Mouse (Mus musculus): ENCODE measurements around the gene Exoc3. TPM values are rescaled to one million over a fixed set of nuclear protein-coding genes. Genes with fewer than 3 reads are reported as not detected.

Gene Exoc3
- polyA plus RNA-seq, 1 experiment from 2014 or later: 101 TPM

DNA sequence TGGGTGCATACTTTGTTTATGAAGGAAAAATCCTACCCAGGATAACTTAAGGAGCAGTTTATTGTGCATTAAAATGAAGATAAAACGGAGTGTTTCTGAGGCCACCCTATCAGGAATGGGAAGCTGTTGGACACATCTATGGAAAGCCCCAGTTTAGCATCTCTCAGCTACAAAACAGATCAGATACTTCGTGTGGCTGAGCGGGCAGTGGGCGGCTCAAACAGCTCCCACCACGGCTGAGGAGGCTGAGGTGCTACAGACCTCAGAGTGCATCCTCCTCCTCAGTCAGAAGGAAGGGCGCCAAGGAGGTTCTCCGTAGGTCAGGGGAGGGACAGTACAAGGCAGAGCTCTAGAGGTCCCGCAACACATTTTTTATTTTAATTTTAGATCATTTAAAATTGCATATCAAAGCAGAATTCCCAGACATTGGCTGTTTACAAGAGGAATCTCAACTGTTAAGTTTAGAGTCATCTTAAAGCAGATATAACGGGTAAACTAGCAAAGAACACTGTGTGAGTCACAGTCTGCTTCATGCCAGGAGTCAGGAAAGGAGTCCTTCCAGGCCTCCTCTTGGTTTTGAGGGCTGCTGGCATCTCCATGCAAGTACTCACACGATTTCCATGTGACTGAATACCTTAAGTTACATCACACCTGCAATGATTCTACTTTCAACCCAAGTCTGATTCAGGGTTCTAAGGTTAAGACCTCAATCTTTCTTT is 38.9 kb downstream of the Exoc3 start:
- H3K27me3 ChIP-seq: no peaks in the 10 kb centered on the region
- 87% methylated on average over 10 of the region's 10 CpGs for WGBS
- H3K9me3 ChIP-seq: no peaks in the 10 kb centered on the region
- H3K27ac ChIP-seq (replicated peaks): no peak overlapping the region
- no peak overlapping the region for H3K4me2 ChIP-seq
- H3K4me3 ChIP-seq: no peak overlapping the region
- peaks cover 60% of the 10 kb centered on the region for H3K36me3 ChIP-seq
- no peak overlapping the region for H3K9ac ChIP-seq
- ATAC-seq (ENCODE audit: low read depth): no peak
- peaks cover 12% of the 10 kb centered on the region; the same call in 1 of the 2 replicates for H3K4me1 ChIP-seq (replicated peaks)

DNA sequence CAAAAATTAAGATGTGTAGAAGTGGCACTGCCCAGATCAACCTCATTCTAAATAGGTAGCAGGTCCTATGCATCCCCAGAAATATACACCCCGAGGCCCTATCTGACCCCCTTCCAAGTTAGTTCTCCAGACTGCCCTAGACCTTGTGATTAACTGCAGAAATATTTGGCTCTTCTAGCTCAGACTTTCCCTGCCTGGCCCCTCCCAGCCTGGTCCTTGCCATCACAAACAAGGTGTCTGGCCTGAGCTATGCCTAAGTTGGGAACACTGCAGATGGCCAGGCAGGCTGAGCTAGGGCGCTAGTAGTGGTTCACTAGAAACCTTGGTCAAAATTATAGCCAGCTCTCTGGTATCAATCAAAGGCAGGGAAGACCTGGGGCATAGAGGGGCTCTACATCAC is 41.0 kb downstream of the Exoc3 start:
- H3K4me3 ChIP-seq: no peak overlapping the region
- no peak for ATAC-seq (ENCODE audit: low read depth)
- no peaks in the 10 kb centered on the region for H3K9me3 ChIP-seq
- WGBS: 85% methylated on average over 2 of the region's 2 CpGs
- peaks cover 40% of the 10 kb centered on the region for H3K36me3 ChIP-seq
- peak overlapping the region; percentile 74; the same call in 1 of the 2 replicates for H3K4me2 ChIP-seq
- no peak overlapping the region for H3K9ac ChIP-seq
- peaks cover 12% of the 10 kb centered on the region; the same call in 1 of the 2 replicates for H3K4me1 ChIP-seq (replicated peaks)
- H3K27ac ChIP-seq (replicated peaks): no peak overlapping the region
- H3K27me3 ChIP-seq: no peaks in the 10 kb centered on the region

DNA sequence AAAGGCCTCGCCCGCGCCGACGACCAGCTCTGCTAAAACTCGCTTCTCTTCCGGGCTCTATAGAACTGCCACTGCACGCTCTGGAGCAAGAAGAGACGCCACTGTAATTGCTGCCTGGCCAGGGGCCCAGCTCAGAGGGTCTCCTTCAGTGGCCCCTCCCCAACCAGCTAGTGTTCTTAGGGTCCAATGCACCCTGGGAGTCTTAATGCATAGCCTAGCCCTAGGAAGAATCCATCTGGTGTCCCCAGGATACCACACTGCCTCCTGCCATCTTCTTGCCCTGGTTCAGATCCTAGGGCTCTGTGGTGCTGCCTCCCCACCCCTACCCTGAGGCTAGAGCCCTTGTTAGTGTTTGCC is 41.5 kb downstream of the Exoc3 start:
- peak overlapping the region; percentile 50 for H3K4me3 ChIP-seq
- H3K4me2 ChIP-seq: peak overlapping the region; percentile 74
- H3K27me3 ChIP-seq: no peaks in the 10 kb centered on the region
- WGBS: 27% methylated on average over 9 of the region's 9 CpGs
- peaks cover 12% of the 10 kb centered on the region; the same call in 1 of the 2 replicates for H3K4me1 ChIP-seq (replicated peaks)
- H3K36me3 ChIP-seq: peaks cover 35% of the 10 kb centered on the region
- peak; percentile 80 for ATAC-seq (ENCODE audit: low read depth)
- H3K27ac ChIP-seq (replicated peaks): 0 out of 2 replicates have a peak overlapping the region, but pooled peaks have one; percentile 13
- no peaks in the 10 kb centered on the region for H3K9me3 ChIP-seq
- H3K9ac ChIP-seq: peak overlapping the region; percentile 78

DNA sequence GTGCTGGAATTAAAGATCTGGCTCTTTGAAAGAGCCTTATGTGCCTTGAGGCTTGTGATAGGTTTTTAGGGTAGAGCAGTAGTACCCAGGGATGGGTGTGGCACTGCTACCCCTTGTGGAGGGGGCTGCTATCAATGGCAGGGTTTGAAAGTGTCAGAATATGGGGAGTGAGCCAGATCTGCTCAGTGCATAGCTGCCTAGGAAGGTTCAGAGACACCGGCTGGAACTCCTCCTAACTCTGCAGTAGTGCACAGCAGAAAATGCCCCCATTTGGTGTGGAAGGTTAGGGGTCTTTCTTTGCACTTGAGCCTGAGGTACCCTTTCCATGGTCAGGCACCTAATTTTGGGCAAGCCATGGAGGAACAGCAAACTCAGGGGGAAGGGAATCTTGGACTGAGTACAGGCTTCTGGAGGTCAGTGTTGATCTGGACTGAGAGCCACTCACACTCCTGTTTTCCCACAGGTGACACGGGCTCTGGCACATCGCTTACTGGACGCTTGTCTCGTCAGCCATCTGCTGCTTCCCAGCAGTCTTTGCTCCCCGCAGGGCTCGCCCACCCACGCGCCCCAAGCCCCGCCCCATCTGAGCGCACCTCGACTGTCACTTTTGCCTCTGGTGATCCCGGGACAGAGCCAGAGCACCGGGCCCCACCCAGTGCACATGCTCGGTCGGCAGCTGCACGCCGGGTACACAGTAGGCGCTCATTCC is 42.0 kb downstream of the Exoc3 start:
- 9% methylated on average over 19 of the region's 19 CpGs for WGBS
- H3K4me1 ChIP-seq (replicated peaks): peaks cover 12% of the 10 kb centered on the region; the same call in 1 of the 2 replicates
- H3K36me3 ChIP-seq: peaks cover 30% of the 10 kb centered on the region
- ATAC-seq (ENCODE audit: low read depth): peak; percentile 87
- no peaks in the 10 kb centered on the region for H3K27me3 ChIP-seq
- H3K27ac ChIP-seq (replicated peaks): no peak overlapping the region
- no peaks in the 10 kb centered on the region for H3K9me3 ChIP-seq
- peak overlapping the region; percentile 50 for H3K4me3 ChIP-seq
- peak overlapping the region; percentile 74 for H3K4me2 ChIP-seq
- H3K9ac ChIP-seq: peak overlapping the region; percentile 78

DNA sequence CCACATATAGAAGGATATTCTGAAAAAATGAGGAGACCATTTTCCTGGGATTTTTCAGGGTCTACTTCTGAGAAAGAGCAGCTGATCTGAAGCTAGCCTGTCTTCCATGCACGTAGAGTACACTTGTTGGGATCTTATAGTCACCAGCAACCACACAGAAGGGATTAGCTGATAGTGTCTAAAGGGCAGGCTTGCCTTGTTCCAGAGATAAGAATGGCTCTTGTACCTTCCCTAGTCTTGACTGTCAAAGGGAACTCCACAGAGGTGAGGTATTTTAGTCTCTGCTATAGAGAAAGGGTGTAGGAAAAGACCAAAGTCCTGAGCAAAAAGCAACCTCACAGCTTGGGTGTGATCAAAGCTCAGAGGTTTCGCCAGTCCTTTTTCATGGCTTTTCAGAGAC is 61.2 kb downstream of the Exoc3 start:
- no peak overlapping the region for H3K4me3 ChIP-seq
- H3K36me3 ChIP-seq: no peaks in the 10 kb centered on the region
- H3K9me3 ChIP-seq: no peaks in the 10 kb centered on the region
- no peaks in the 10 kb centered on the region for H3K27me3 ChIP-seq
- no peak for ATAC-seq (ENCODE audit: low read depth)
- no peaks in the 10 kb centered on the region for H3K4me1 ChIP-seq (replicated peaks)
- H3K4me2 ChIP-seq: no peak overlapping the region
- no peak overlapping the region for H3K9ac ChIP-seq
- 84% methylated on average over 2 of the region's 2 CpGs for WGBS
- H3K27ac ChIP-seq (replicated peaks): no peak overlapping the region

DNA sequence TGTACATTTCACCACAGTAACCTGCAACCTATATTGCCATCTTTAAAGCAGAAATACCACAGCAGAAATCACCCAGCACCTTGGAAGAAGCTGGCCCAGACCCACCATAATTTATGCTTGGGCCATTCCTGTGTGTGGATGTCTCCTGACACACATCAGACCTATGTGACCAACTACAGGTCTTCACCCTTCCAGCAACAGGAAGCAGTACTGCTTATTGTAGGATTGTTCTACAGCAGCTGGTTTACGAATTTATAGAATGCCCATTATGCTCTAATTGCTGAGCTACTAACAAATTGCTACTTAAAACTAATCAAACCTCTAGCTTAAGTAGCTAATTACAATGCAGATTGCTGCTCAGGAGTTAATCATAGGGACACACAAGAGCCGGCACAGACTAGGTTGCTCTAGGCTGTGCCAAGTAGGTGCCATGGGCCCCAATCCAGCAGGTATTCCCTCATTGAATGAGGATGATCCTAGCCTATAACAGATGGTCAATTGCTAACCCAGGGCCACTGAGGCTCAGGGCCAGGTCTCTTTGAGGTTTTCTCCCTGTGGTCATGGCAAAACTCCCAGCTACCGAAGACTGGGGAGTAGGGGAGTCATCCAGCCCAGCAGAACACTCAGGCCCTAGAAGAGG is 62.4 kb downstream of the Exoc3 start:
- Histone ChIP-seq H3K9ac (no peak overlapping the region), H3K4me3 (no peak overlapping the region), H3K9me3 (no peaks in the 10 kb centered on the region), H3K27ac (replicated peaks) (no peak overlapping the region), H3K36me3 (no peaks in the 10 kb centered on the region), H3K27me3 (no peaks in the 10 kb centered on the region), H3K4me2 (no peak overlapping the region), H3K4me1 (replicated peaks) (no peaks in the 10 kb centered on the region)
- peak; percentile 94 for ATAC-seq (ENCODE audit: low read depth)
- 57% methylated on average over 3 of the region's 3 CpGs for WGBS

DNA sequence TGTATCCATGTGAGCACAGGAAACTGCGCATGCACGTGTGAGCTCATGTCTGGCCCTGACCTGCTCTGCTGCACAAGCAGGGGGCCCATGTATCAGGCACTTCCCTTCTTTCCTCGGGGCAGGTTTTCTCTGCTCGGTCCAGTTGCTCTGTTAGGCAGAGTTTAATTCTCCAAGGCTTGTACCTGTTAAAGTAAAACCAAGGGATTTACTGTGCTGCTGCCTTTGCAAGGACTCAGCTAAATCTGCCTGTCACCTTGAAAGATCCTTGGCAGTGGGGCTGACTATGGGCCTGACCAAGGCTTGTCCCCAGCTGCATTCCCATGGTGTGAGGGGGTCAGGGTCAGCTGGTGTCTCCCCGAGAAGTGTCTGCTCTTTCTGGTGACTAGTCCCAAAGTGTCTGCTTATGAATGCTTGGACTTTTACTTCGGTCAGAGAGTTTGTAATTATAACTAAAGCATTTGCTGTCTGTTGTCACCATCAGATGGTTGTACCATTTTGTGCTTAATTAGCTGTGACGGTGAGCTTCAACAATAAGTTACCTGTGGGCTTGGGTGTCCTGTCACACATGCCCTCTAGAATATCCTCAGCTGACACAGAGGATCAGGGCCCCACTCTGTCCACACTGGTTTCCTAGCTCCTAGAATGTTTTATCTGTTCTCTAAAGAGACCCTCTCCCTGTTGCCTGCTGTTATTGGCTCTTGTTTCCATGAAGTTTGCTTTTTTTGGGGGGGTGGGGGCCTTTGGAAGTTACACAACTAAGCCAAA is 64.2 kb downstream of the Exoc3 start:
- H3K4me3 ChIP-seq: no peak overlapping the region
- no peaks in the 10 kb centered on the region for H3K36me3 ChIP-seq
- 80% methylated on average over 7 of the region's 7 CpGs for WGBS
- no peak for ATAC-seq (ENCODE audit: low read depth)
- no peaks in the 10 kb centered on the region for H3K9me3 ChIP-seq
- no peak overlapping the region for H3K4me2 ChIP-seq
- no peak overlapping the region for H3K9ac ChIP-seq
- no peak overlapping the region for H3K27ac ChIP-seq (replicated peaks)
- H3K27me3 ChIP-seq: no peaks in the 10 kb centered on the region
- no peaks in the 10 kb centered on the region for H3K4me1 ChIP-seq (replicated peaks)

DNA sequence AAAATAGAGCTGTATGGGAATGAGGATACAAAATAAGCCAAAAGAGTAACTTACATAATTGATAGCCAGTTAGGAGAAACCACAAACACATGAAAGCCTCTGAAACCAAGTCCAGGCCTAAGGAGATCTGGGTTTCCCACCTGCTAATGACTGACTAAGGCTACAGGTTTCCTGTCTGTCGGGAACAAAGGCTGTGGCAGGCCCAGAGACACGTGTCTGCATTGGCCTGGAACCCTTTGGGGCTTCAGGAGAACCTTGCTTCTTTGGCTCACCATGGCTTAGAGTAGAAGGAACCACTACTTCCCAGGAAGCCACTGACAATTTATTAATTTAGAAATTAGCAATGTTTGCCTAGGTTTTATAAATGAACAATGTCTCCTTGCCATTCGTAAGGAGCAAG is 65.2 kb downstream of the Exoc3 start:
- Histone ChIP-seq H3K9me3 (no peaks in the 10 kb centered on the region), H3K27me3 (no peaks in the 10 kb centered on the region), H3K36me3 (no peaks in the 10 kb centered on the region), H3K9ac (no peak overlapping the region), H3K4me3 (no peak overlapping the region), H3K27ac (replicated peaks) (no peak overlapping the region), H3K4me1 (replicated peaks) (no peaks in the 10 kb centered on the region), H3K4me2 (no peak overlapping the region)
- 77% methylated on average over 3 of the region's 3 CpGs for WGBS
- no peak for ATAC-seq (ENCODE audit: low read depth)

DNA sequence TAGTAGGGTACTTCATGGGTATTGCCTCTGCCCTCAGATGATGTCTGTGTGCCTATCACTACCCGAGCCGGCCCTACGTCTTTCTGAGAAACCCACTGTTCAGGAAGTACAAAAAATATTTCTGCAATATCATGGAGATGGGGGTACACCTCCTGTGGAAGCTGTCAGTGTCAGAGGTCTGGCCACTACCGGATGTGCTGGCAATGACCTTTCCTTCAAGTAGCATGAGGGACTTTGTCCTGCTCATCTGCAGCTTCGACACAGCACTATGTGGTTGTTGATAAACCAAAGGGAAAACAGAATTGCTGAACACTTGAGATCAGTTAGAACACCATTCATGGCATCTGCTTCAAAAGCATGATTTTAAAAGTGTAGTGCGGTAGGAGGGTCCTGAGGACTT is 67.7 kb downstream of the Exoc3 start:
- no peak for ATAC-seq (ENCODE audit: low read depth)
- H3K27me3 ChIP-seq: no peaks in the 10 kb centered on the region
- H3K27ac ChIP-seq (replicated peaks): no peak overlapping the region
- 96% methylated on average over 6 of the region's 6 CpGs for WGBS
- H3K36me3 ChIP-seq: no peaks in the 10 kb centered on the region
- H3K9ac ChIP-seq: no peak overlapping the region
- no peak overlapping the region for H3K4me3 ChIP-seq
- H3K4me1 ChIP-seq (replicated peaks): no peaks in the 10 kb centered on the region
- no peaks in the 10 kb centered on the region for H3K9me3 ChIP-seq
- no peak overlapping the region for H3K4me2 ChIP-seq

DNA sequence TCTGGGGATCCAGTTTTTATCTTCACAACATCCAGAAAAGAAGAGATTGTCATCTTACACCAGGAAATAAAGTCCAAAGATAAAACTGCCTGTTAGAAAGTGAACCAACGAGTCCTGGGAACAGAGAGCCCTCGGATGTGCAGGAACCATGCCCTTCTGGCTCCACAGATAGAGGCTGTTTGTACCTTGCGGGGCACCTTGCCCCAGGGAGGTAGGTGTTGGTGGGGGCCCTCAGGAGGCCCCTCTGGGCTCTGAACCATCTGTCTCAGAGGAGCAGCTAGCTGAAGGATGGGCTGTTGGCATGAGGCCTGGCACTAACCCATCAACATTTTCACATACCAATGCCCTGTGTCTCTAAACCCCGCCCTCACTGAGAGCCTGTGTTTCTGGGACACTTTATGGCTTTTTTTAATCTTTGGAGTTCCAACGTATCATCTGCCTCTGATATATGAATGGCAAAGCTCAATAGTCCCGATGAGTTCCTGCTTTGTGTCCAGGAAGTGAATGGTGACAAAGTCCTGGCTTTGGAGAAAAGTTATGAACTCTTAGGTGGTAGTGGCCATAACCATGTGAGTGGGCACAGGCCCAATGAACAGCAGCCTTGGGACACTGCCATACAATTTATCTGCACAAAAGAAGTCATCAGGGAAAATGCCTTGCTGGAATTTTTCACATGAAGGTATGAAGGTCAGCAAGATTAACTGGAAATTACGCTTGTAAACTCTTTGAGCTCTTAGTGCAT is 69.5 kb downstream of the Exoc3 start:
- H3K36me3 ChIP-seq: no peaks in the 10 kb centered on the region
- no peak overlapping the region for H3K4me3 ChIP-seq
- H3K9me3 ChIP-seq: no peaks in the 10 kb centered on the region
- 84% methylated on average over 7 of the region's 7 CpGs for WGBS
- no peak overlapping the region for H3K27ac ChIP-seq (replicated peaks)
- no peaks in the 10 kb centered on the region for H3K4me1 ChIP-seq (replicated peaks)
- H3K4me2 ChIP-seq: no peak overlapping the region
- no peak overlapping the region for H3K9ac ChIP-seq
- no peaks in the 10 kb centered on the region for H3K27me3 ChIP-seq
- ATAC-seq (ENCODE audit: low read depth): no peak

DNA sequence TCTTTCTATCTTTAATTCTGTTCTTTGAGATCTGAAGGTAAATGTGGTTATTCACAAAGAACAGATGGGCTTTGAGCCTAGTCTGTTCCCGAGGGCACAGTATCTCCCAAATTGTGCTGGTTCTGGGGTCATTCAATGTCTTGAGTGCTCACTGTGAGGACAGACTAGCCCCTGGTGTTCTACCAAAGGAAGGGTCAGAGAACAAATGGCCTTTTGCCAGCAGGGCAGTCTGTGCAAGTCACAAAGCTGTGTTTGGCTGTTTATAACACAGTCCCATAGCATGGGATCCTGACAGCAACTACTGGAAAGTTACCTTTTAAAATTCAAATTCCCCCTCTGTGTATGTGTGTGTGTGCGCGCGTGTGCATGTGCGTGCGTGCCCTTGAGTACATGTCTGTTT is 78.6 kb downstream of the Exoc3 start:
- no peaks in the 10 kb centered on the region for H3K4me1 ChIP-seq (replicated peaks)
- no peak overlapping the region for H3K27ac ChIP-seq (replicated peaks)
- no peak overlapping the region for H3K4me2 ChIP-seq
- no peak overlapping the region for H3K4me3 ChIP-seq
- WGBS: 88% methylated on average over 6 of the region's 6 CpGs
- H3K9me3 ChIP-seq: no peaks in the 10 kb centered on the region
- ATAC-seq (ENCODE audit: low read depth): no peak
- H3K36me3 ChIP-seq: no peaks in the 10 kb centered on the region
- H3K27me3 ChIP-seq: no peaks in the 10 kb centered on the region
- H3K9ac ChIP-seq: no peak overlapping the region
